ENCODE assay signal across 18 mouse cellular contexts in genomic region chr13:4256894-4257293, GRCm38 (mm10). TPM values are rescaled to one million over a fixed set of nuclear protein-coding genes. Genes with fewer than 3 reads are reported as not detected.
"Had no signal": no experiment of that assay in that cellular context is flagged by ENCODE, and none has a peak within 500 bp of the region (broad histone marks: within the 10 kb centered on the region; RNA-seq: fewer than 3 reads in every experiment).

No protein-coding gene starts in this region.

RNA-seq across cellular contexts. Expression of gene Akr1c12, which starts 22.3 kb away (rescaled TPM):
- total RNA-seq: left cerebral cortex, postnatal 10 days; left cerebral cortex, postnatal 14 days; left cerebral cortex, postnatal 25 days; left cerebral cortex, postnatal 36 days; left cerebral cortex, postnatal 4 days; megakaryocyte-erythroid progenitor cell, adult 5-6 weeks; midbrain, postnatal 0 days; monocyte, adult 5-6 weeks had no signal
- polyA plus RNA-seq: limb, embryonic 12.5 days; limb, embryonic 15.5 days; midbrain, embryonic 13.5 days; midbrain, embryonic 14.5 days; neural tube, embryonic 11.5 days; neural tube, embryonic 12.5 days had no signal

RNA-seq across cellular contexts. Expression of gene Akr1c19, which starts 28.4 kb away (rescaled TPM):
- total RNA-seq: left cerebral cortex, postnatal 14 days; left cerebral cortex, postnatal 25 days; left cerebral cortex, postnatal 36 days; megakaryocyte progenitor cell, adult 5-6 weeks; megakaryocyte, adult 5-6 weeks; megakaryocyte-erythroid progenitor cell, adult 5-6 weeks; monocyte, adult 5-6 weeks had no signal
- polyA plus RNA-seq: macrophage, myocyte had no signal
